Mouse (Mus musculus) adrenal gland, adult 2 months (tissue): ENCODE data around the gene Elf1. TPM values are rescaled to one million over a fixed set of nuclear protein-coding genes. Genes with fewer than 3 reads are reported as not detected.

Source experiments
- DNase-seq: peaks from one replicate; pipeline ENCODE4 v3.0.0; 2021
- polyA plus RNA-seq: library from polyadenylated mRNA; depleted of rRNA; stranded (reverse); fragments of >200 nt; gene quantifications from 2 replicates; pipeline ENCODE4 v1.2.3, GENCODE M21; 2012
- total RNA-seq, 2 experiments: library from RNA; stranded (reverse); gene quantifications; 2 replicates each; pipeline ENCODE4 v1.2.3; 2021

Gene Elf1
- total and polyA plus RNA-seq, 3 experiments, result 6.5 to 26.6 (median 18.0) TPM

GRCm38 (mm10) chr14:79573482-79574191 lies 92.6 kb downstream of the Elf1 start:
- DNase-seq, result no peak

- no peak for DNase-seq
Measured at GRCm38 (mm10) chr14:79574361-79574760, 93.4 kb downstream of the Elf1 start.

- no peak for DNase-seq
Measured at GRCm38 (mm10) chr14:79583526-79584245, 102.7 kb downstream of the Elf1 start.

- no peak for DNase-seq
Measured at GRCm38 (mm10) chr14:79586499-79587138, 105.6 kb downstream of the Elf1 start.

- peak; percentile 96 for DNase-seq
Measured at GRCm38 (mm10) chr14:79587139-79587851, 106.3 kb downstream of the Elf1 start, which contains the start of gene Sugt1. Gene Sugt1 (plus strand): TSS chr14:79587691.

- DNase-seq, result no peak
Measured at GRCm38 (mm10) chr14:79587852-79588229, 106.8 kb downstream of the Elf1 start.

- no peak for DNase-seq
Measured at GRCm38 (mm10) chr14:79588534-79588951, 107.5 kb downstream of the Elf1 start.

- no peak for DNase-seq
Measured at GRCm38 (mm10) chr14:79589401-79589800, 108.4 kb downstream of the Elf1 start.

- DNase-seq, result no peak
Measured at GRCm38 (mm10) chr14:79590916-79591315, 109.9 kb downstream of the Elf1 start.

- no peak for DNase-seq
Measured at GRCm38 (mm10) chr14:79591611-79592010, 110.6 kb downstream of the Elf1 start.

GRCm38 (mm10) chr14:79594069-79594468 lies 113.1 kb downstream of the Elf1 start:
- peak; percentile 47 for DNase-seq

GRCm38 (mm10) chr14:79596602-79597001 lies 115.6 kb downstream of the Elf1 start:
- DNase-seq, result no peak

GRCm38 (mm10) chr14:79605881-79606280 lies 124.9 kb downstream of the Elf1 start:
- DNase-seq, result no peak

- DNase-seq, result no peak
Measured at GRCm38 (mm10) chr14:79606392-79606791, 125.4 kb downstream of the Elf1 start.

- no peak for DNase-seq
Measured at GRCm38 (mm10) chr14:79606867-79607266, 125.9 kb downstream of the Elf1 start.

GRCm38 (mm10) chr14:79607352-79607751 lies 126.4 kb downstream of the Elf1 start:
- DNase-seq, result no peak

GRCm38 (mm10) chr14:79608286-79608685 lies 127.3 kb downstream of the Elf1 start:
- no peak for DNase-seq

GRCm38 (mm10) chr14:79617121-79617828 lies 136.3 kb downstream of the Elf1 start:
- DNase-seq, result no peak

GRCm38 (mm10) chr14:79619802-79620201 lies 138.8 kb downstream of the Elf1 start:
- DNase-seq, result no peak

- no peak for DNase-seq
Measured at GRCm38 (mm10) chr14:79621143-79621542, 140.1 kb downstream of the Elf1 start.
